ENCODE assay signal across 12 mouse cellular contexts in genomic region chr17:88325326-88325909, GRCm38 (mm10).
A peak's percentile ranks its signal among the peaks of the same experiment; 100 is the strongest.
DNase-seq lines count a peak whose midpoint lies in the region; ATAC-seq and TF ChIP-seq lines count a peak whose summit lies in the region.
"Had no signal": no experiment of that assay in that cellular context is flagged by ENCODE, and none has a peak within 500 bp of the region (broad histone marks: within the 10 kb centered on the region; RNA-seq: fewer than 3 reads in every experiment).

No protein-coding gene starts in this region.

- peaks cover 53% of the 10 kb centered on the region for H3K27me3 ChIP-seq in hindbrain, embryonic 13.5 days
- peaks cover 27% of the 10 kb centered on the region for H3K27me3 ChIP-seq in midbrain, embryonic 14.5 days (ENCODE audit: control insufficient read depth, insufficient read depth, low read length)
- H3K27me3 ChIP-seq in liver, postnatal 0 days (ENCODE audit: insufficient read depth, low read length), result no peaks in the 10 kb centered on the region
- H3K27me3 ChIP-seq: liver, embryonic 15.5 days had no signal

- H3K9ac ChIP-seq in hindbrain, embryonic 13.5 days, result no peak overlapping the region
- no peak overlapping the region for H3K9ac ChIP-seq in midbrain, embryonic 14.5 days (replicated peaks; ENCODE audit: low read length)
- no peak overlapping the region for H3K9ac ChIP-seq in liver, postnatal 0 days (replicated peaks)
- H3K9ac ChIP-seq: liver, embryonic 15.5 days had no signal

- peak overlapping the region; percentile 52; the same call in 1 of the 2 replicates for H3K27ac ChIP-seq in hindbrain, embryonic 13.5 days
- H3K27ac ChIP-seq in midbrain, embryonic 14.5 days (replicated peaks; ENCODE audit: low read depth, low read length), result peak overlapping the region; percentile 50; the same call in 1 of the 2 replicates
- H3K27ac ChIP-seq in liver, postnatal 0 days (ENCODE audit: low read depth), result no peak overlapping the region
- H3K27ac ChIP-seq: liver, embryonic 15.5 days had no signal

- WGBS in hindbrain, embryonic 13.5 days, result 12% methylated on average over 14 of the region's 14 CpGs
- 17% methylated on average over 14 of the region's 14 CpGs for WGBS in midbrain, embryonic 14.5 days
- WGBS in liver, postnatal 0 days (ENCODE audit: insufficient replicate concordance), result 65% methylated on average over 14 of the region's 14 CpGs

- no peak for TF ChIP-seq CTCF in liver, postnatal 0 days (IDR thresholded peaks at IDR 0.05; ENCODE audit: low read depth)

- peaks cover 34% of the 10 kb centered on the region for H3K4me1 ChIP-seq in hindbrain, embryonic 13.5 days (replicated peaks)
- peaks cover 19% of the 10 kb centered on the region for H3K4me1 ChIP-seq in midbrain, embryonic 14.5 days (ENCODE audit: control insufficient read depth, insufficient read depth, low read length)
- H3K4me1 ChIP-seq in liver, postnatal 0 days (ENCODE audit: insufficient read depth), result peaks cover 7% of the 10 kb centered on the region; the same call in 1 of the 2 replicates

- intact Hi-C loops in left cerebral cortex, postnatal 4 days (cut with DNase I), result no loop called here

- no peaks in the 10 kb centered on the region for H3K36me3 ChIP-seq in hindbrain, embryonic 13.5 days
- H3K36me3 ChIP-seq in midbrain, embryonic 14.5 days (ENCODE audit: control insufficient read depth, insufficient read depth, low read length), result no peaks in the 10 kb centered on the region
- no peaks in the 10 kb centered on the region for H3K36me3 ChIP-seq in liver, postnatal 0 days (replicated peaks; ENCODE audit: insufficient read depth, low read length)
- H3K36me3 ChIP-seq: liver, embryonic 15.5 days had no signal

- H3K4me3 ChIP-seq in hindbrain, embryonic 13.5 days, result no peak overlapping the region
- no peak overlapping the region for H3K4me3 ChIP-seq in midbrain, embryonic 14.5 days (replicated peaks; ENCODE audit: low read depth, low read length)
- H3K4me3 ChIP-seq in liver, postnatal 0 days (ENCODE audit: low read depth, low read length), result no peak overlapping the region
- H3K4me3 ChIP-seq: liver, embryonic 15.5 days had no signal

- H3K9me3 ChIP-seq in hindbrain, embryonic 13.5 days, result peaks cover 3% of the 10 kb centered on the region; the same call in 1 of the 2 replicates
- H3K9me3 ChIP-seq in midbrain, embryonic 14.5 days (ENCODE audit: control insufficient read depth, low read length), result peaks cover 4% of the 10 kb centered on the region; the same call in 1 of the 2 replicates
- 0 out of 2 replicates have a peak, but pooled peaks cover 2% of the 10 kb centered on the region for H3K9me3 ChIP-seq in liver, postnatal 0 days (ENCODE audit: low read length)

- DNase-seq in left cerebral cortex, postnatal 4 days, result peak; percentile 33
- DNase-seq in left cerebral cortex, adult 18-20 months (ENCODE audit: low spot score in 2 of 2), result no peak
- no peak for DNase-seq in midbrain, embryonic 14.5 days
- no peak for DNase-seq in natural killer cell, adult 2 months (ENCODE audit: low spot score in 2 of 2)
- DNase-seq in frontal cortex, postnatal 14 days (ENCODE audit: low spot score in 2 of 2), result no peak
- DNase-seq in liver, postnatal 0 days, result no peak
- DNase-seq in adrenal gland, adult 8-10 months, result no peak
- DNase-seq: heart, adult 11 months; right cerebral cortex, postnatal 25 days; thymus, adult 2 months had no signal

- peak overlapping the region; percentile 19; the same call in 1 of the 2 replicates for H3K4me2 ChIP-seq in hindbrain, embryonic 13.5 days
- H3K4me2 ChIP-seq in midbrain, embryonic 14.5 days (ENCODE audit: low read length), result peak overlapping the region; percentile 13; the same call in 1 of the 2 replicates
- H3K4me2 ChIP-seq in liver, postnatal 0 days (ENCODE audit: low read depth, low read length), result no peak overlapping the region
- H3K4me2 ChIP-seq: liver, embryonic 15.5 days had no signal

- peak; percentile 50 for ATAC-seq in hindbrain, embryonic 13.5 days (ENCODE audit: low FRiP score)
- ATAC-seq in midbrain, embryonic 14.5 days (ENCODE audit: low FRiP score, low TSS enrichment), result peak; percentile 16
- ATAC-seq in liver, postnatal 0 days, result no peak

- no peak for TF ChIP-seq EP300 in liver, postnatal 0 days (IDR thresholded peaks at IDR 0.05; ENCODE audit: low read depth)
